Mouse (Mus musculus): Measurements from ENCODE around the gene Invs. TPM values are rescaled to one million over a fixed set of nuclear protein-coding genes. Genes with fewer than 3 reads are reported as not detected.

The Invs gene
- 1.6 and 2.3 TPM in 2 replicates for polyA plus RNA-seq (2012; rRNA removed)

DNA sequence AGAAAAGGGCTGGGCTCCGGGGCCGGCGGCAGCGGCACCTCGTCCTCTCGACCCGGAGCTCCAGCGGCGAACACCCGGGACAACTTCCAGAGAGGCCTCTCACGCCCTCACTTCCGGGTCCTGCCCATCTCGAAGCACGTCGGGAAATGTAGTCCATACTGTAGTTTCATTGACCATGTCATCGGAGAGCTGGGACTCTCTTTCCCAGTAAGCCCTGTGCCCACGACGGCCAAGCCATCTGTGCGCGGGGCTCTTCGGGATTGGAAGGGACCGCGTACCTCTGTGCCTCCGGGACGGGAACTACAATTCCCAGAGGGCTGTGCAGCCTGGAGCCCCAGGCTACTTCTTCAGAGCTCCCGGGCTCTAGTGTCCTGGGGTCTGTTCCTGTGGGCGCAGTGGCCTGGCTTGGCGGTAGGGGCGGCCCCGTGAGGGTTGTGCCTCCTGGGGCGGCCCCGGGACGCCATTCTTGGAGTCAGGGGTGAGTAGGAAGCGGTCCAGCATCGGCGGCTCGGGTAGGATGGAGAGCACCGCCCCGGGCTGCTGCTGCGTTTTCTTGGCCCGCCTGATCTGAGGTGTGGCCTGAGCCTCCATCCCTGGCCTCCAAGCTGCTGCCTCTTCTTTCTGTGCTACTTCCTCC is at the start of gene Invs, which contains the start of gene Erp44:
TSS of gene Invs (plus strand) at position 263 of the 637 bp plus-strand sequence.
TSS of gene Erp44 (minus strand) at position 61 of the 637 bp plus-strand sequence.
- WGBS: under 1% methylated on average over 41 of the region's 41 CpGs
- DNase-seq (ENCODE audit: low read depth, low spot score): peak; percentile 98

DNA sequence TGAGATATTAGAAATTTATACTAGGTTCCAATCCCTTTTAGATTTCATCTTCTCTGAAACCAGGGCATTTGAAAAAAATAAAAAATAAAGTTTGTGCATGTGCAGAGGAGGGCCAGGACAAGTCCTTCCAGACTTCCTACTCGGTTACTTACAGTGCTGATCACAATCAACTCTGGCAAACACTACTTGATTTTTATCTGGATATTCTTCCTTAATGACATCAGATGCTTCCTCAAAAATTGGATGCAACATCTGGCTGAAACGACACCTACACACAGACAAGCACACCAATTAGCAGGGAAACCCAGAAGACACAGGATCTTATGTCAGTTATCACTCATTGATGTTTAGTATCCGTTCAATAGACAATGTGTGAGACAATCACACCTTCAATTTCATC is 42.8 kb upstream of the Invs start:
- no peak for DNase-seq (ENCODE audit: low read depth, low spot score)
- 81% methylated on average over 3 of the region's 3 CpGs for WGBS

DNA sequence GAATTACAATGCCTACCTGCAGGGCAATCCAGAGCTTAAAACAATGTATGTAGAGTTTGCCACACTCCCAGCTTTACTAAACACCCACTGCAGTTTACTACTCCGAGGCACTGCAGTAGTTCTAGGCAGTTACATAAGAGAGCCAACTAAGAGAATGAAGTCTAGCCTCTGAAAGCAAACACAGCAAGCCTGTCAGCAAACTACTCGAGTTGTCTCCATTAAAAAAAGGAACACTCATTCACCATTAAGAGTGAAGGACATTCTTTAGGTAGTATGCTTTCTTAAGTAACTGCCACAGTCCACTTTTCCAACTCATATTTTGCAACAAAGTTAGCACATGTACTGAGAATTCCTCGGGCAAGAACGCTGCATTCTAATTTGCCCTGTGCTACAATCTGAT is 40.5 kb upstream of the Invs start:
- 74% methylated on average over 4 of the region's 4 CpGs for WGBS
- DNase-seq (ENCODE audit: low read depth, low spot score): no peak

DNA sequence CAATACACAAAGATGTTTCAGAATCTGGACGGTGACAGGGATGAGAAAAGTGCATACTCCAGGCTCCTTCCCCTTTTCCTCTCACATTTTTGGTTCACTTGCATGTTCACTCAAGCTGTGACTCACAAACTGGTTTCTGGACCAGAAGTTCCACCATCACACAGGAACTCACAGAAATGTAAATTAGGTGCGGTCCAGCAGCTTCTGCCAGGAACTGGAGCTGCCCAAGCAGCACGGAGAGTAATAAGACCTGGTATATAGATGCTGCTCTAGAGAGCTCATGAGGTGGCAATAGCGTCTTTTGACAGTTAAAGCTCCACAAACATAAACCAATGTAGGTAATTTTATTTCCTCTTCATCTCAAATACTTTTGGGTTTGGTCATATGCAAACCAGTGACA is 37.1 kb upstream of the Invs start:
- WGBS: 87% methylated on average over 4 of the region's 4 CpGs
- DNase-seq (ENCODE audit: low read depth, low spot score): no peak

DNA sequence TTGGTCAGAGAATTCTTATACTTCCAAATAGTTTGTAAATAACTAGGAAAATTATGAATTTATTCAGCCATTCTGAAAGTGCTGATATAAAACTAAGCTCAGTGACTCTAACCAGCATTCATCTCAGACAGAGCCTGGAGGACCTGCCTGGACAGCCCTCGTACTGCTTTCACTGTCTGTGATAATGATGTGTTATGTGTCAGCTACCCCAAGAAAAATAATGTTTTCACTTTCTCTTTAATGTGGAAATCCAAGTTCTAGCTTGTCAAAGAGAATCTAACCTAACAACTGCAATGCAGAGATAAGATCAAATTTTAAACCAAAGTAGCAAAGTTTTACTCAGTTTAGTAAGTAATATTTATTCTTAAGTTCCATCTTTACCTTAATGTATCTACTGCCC is 35.8 kb upstream of the Invs start:
- 79% methylated on average over 1 of the region's 1 CpGs for WGBS
- DNase-seq (ENCODE audit: low read depth, low spot score): no peak

DNA sequence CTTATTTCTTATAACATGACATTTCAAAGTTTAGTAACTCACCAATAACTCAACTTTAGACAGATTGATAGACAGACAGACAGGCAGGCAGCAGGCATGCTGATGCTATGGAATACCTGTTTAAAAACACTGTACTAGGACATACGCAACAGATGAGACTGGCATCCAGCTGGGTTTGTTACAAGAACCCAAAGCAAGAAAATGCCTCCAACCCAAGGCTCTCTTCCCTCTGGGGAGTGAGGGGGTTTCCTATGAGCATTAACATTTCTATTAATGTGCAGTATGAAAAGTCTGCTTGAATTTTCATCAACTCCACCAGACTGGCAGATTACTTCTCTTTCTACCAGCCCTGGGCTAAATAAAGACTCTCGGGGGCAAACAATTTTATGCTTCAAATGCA is 35.3 kb upstream of the Invs start:
- DNase-seq (ENCODE audit: low read depth, low spot score): no peak
- 91% methylated on average over 2 of the region's 2 CpGs for WGBS

DNA sequence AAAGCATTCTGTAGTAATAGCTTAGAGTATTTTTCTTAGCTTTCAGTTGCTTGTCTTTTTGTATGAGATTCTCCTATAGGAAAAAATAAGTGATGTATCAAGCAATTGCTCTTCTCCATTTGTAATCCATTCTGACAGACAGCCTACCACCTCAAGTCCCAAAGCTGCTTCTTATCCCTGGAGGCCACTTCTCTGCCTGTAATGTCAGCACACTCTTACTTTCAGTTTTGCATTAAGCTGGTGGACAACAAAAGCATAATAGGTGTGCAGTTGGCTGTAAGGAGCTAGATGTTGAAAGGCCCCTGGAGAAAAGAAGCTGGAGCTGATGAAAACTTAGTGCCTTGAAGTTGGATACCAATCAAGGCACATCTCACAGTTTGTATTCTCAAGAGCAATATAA is 26.3 kb upstream of the Invs start:
- DNase-seq (ENCODE audit: low read depth, low spot score): no peak

DNA sequence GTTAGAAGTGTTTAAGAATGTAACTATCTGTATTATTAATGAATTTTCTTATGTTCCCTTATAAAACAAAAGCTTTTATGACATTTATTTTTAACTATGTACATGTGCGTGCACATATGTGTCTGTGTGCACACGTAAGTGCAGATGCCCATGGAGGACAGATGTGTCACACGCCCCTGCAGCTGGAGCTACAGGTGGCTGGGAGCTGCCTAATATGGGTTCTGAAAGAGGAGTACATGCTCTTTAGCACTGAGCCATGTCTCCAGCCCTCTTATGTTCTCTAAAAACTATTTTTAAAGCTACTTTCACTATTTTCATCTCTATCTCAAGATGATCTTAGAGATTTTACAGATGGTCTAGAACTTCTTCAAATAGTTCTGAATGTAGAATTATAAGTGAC is 21.5 kb upstream of the Invs start:
- 88% methylated on average over 3 of the region's 3 CpGs for WGBS

DNA sequence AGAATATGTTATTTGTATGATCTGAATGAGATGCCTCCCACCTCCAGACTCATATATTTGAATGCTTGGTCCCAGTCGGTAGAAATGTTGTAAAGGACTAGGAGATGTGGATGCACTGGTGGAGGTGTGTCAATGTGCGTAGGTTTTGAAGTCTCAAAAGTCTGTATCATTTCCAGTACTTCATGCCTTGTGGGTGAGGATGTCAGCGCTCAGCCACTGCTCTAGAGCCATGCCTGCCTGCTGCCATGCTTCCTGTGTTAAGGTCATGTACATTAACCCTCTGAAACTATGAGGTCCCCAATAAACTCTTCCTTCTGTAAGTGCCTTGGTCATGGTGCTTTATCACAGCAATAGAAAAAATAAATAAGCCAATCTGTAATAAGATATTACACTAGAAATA is 11.9 kb upstream of the Invs start:
- DNase-seq (ENCODE audit: low read depth, low spot score): no peak
- WGBS: 75% methylated on average over 3 of the region's 3 CpGs

More for the DNA sequence above, 21.5 kb upstream of the Invs start:
- DNase-seq (ENCODE audit: low read depth, low spot score): no peak

DNA sequence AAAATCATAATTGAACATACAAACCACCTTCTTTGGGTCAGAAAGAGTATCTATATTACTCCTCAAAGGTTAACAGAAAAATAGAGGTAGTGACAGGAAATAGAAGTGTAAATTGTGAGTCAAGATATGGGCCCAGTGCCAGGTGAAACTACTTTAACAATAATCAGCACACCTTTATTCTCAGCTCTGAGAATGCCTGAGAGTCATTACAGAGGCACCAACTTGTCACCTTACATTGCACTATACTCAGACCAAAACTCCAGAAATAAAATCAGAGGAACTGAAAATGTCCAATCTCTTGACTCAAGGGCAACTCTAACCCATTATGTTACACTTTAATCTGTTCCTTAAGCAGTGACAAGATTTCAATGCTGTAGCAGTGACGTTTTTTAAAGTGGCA is 11.4 kb upstream of the Invs start:
- DNase-seq (ENCODE audit: low read depth, low spot score): no peak
- WGBS: 57% methylated on average over 1 of the region's 1 CpGs

DNA sequence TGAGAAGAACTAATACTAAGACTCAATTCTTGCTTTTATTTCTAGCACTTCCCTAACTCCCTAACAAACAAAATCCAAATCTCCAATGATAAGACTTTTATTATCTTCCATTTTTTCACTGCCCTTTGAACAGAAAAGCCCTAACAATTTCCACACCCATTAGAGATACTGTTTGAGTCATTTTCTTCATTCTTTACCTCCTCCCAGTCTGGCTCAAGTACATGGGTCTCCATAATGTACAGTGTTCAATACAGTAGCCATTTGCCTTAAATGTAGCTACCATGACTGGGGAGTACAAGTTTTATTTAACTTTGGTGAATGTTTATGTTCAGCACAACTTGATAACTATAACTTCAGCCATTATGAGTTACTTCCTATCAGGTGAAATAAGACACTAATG is 9.0 kb upstream of the Invs start:
- no peak for DNase-seq (ENCODE audit: low read depth, low spot score)

DNA sequence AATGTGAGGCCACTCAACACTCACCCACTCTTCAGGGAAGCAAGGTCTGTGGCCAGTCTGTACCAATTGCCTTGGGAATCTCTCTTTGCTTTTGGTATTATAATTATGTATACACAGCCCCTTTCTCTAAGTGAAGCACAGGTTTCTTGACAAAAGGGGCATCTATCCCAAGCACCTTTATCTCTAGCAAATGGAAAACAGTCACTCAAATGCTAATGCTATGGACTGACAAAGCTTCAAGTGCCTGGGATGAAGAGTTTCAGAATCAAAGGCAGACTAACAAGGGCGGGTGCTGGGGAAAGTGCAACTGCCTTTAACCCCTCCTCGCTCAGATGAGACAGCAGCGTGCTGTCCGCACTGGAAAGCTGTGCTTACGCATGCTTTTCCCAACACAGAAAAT is 7.7 kb upstream of the Invs start:
- no peak for DNase-seq (ENCODE audit: low read depth, low spot score)
- 83% methylated on average over 5 of the region's 5 CpGs for WGBS

DNA sequence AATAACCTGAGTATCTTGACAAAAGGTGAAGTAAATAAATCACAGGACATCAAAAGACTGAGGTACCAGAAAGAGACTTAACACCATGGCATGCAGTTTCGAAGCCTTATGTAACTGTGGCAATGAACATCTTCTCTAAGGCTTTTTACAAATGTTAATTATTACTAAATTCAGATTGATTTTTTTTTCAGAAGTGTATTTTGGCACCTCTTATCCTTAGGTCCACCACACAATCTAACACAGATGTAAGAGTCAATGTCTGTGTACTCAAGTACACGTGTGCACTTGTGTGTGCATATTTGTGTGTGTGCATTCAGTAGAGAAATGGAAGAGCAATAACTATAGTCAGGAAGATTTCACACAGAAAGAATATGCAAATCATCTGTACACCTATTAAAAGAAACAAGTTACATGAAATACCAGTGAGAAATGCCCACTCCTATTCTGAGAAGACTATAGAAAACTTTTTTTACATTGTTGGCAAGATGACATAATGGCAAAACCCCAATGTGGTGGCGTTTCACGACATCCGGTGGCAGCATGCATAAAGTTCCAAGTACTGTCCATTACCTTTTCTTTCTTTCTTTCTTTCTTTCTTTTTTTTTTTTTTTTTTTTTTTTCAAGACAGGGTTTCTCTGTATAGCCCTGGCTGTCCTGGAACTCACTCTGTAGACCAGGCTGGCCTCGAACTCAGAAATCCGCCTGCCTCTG is 6.3 kb upstream of the Invs start:
- WGBS: 89% methylated on average over 7 of the region's 7 CpGs
- DNase-seq (ENCODE audit: low read depth, low spot score): no peak

DNA sequence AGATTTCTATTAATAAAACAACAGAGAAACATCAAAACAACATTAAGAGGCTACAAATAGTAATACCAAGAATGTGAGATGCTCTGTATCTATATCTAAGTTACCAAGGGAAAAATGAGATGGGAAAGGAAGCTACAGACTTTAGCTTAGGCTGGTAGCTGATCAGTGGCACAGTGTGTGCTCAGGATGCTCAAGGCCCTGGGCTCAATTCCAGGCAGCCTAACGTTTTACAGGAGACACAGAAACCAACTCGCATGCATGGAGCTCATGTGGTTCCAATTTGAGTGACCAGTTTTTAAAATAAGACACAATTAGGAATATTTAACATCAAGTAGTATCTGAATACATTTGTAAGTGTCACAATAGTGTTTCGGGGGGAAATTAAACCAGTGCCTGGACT is 3.8 kb upstream of the Invs start:
- DNase-seq (ENCODE audit: low read depth, low spot score): no peak
- 70% methylated on average over 3 of the region's 3 CpGs for WGBS

DNA sequence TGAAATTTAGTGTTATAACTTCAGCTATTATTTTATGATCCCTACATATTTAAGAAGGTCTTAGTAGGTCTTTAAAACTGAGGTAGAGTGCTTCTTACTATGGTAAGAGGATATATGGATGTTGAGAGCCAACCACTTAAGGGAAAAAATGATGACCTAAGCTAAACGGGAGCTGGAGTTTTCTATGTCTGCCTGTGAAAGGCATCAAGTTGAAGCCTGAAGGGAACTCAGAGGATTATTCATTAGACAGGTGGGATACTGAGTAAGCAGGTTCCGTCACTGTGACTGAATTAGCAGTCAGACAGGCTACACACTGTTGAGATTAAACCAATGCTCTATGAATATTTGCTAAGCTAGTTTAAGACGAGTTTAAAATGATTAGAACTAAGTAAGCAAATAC is 2.5 kb upstream of the Invs start:
- DNase-seq (ENCODE audit: low read depth, low spot score): no peak
- 63% methylated on average over 3 of the region's 3 CpGs for WGBS

DNA sequence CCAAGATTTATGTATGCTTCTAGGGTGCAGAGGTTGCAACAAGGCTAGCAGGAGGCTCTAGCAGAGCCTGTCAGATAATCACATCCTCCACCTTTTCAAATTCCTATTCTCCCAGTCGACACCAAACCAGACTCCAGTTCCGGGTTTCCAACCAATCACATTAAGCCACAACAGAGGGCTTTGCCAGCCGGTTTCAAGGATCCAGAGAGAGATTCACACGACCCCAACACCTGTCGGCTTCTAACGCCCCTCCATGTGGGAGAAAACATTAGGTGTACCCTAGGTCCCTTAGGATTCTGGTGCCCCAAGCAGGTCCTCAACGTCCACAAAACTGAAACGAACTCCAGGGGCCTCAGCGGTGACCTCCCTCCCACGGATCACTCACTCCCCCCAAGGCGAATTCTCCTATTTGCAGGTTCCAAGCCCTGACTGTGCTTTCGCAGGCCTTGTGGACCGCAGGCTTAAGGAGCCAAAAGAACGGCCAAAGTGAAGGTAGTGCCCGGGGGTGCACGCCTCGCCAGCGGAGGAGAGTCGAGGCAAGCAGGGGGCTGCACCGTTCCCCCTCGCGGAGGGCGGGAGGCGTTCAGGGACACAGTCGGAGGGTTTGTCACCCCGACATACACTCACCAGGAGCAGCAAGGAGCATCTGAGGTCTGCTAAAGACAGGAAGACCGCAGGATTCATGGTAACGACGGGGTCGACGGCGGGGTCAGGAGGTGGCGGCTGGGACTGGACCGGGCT is 633 bp upstream of the Invs start:
- WGBS: 1% methylated on average over 34 of the region's 34 CpGs
- DNase-seq (ENCODE audit: low read depth, low spot score): peak; percentile 21

DNA sequence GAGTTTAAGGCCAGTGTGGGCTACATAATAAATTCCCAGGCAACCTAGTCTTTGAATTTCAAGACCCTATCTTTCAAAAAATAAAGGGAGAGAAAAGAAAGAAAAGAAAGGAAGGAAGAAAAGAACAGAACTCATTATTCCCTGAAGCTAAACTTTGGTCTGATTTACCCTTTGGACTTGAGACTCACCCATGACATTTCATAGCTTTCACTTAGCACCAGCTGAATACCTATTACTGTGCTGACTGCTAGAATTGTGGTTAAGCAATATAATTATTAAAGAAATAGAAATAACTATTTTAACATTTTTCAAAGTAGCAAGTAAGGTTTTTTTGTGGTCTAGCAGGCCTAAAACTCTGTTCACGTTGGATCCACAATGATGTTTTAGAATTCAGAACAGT is 1.6 kb downstream of the Invs start:
- 95% methylated on average over 1 of the region's 1 CpGs for WGBS
- DNase-seq (ENCODE audit: low read depth, low spot score): no peak

DNA sequence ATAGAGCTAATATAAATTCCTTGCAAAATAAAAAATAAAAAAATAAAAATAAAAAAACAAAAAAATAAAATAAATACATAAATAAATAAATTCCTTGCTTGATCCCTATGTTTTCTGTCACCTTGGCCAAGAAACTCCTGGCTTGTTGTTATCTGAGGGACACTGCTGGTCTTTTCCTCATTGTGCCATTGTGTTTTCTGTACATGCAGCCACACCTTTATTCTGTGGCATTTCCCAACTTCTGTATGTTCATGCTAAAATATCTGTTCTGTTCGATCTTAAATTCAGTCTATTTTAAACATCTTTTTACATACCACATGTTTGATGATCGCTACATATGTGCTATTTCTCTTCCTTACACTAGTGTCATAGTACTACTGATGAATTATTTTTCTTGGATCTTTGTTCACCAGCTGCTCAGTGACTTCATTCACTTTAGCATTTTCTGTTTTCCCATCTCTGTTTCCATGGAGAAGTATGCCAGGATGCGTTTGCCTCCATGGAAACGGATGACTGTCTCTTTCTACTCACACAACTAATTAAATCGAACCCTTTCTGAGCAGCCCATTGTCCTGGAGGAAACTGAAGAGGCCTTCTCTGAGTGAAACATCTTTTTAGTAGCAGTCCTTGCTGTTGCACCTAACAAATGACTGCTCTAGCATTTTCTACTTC is 7.7 kb downstream of the Invs start:
- no peak for DNase-seq (ENCODE audit: low read depth, low spot score)
- 87% methylated on average over 5 of the region's 5 CpGs for WGBS

DNA sequence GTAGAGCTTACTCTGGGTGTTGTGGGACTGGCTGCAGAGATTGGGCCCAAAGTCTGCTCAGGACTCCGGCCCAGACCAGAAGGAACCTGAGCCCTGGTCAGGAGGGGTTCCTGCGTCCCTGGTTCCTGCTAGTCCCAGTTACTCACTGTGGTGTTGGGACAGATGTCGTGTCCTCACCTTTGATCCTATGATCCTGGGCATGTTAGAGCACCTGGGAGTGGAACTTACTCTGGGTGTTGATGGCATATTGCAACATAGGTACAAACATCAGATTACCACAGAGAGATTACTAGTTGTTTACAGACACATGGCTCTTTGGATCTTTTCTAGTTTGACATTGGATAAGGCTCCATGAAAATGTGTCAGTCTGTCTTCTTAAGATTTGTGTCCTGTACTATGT is 35.3 kb downstream of the Invs start:
- WGBS: 71% methylated on average over 3 of the region's 3 CpGs
- DNase-seq (ENCODE audit: low read depth, low spot score): no peak

DNA sequence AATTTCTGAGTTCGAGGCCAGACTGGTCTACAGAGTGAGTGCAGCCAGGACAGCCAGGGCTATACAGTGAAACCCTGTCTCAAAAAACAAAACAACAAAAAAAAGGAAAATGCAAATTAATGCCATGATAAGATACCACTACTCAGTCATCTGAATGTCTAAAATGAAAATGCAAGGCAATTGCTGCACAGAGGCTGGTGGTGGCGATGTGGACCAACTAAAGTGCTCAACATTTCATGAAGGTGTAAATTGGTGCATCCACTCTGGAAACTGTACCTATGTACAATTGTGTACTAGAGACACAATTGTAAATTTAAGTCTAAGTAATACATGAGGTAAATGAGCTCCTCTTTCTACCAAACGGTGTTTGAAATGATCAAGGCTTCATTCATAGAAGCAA is 36.5 kb downstream of the Invs start:
- WGBS: 93% methylated on average over 3 of the region's 3 CpGs
- DNase-seq (ENCODE audit: low read depth, low spot score): no peak

Data from large intestine, adult 2 months (tissue).